Mouse (Mus musculus) naive thymus-derived CD4-positive, alpha-beta T cell, adult 5 months (primary cell): Measurements from ENCODE around the gene Uck2. TPM values are rescaled to one million over a fixed set of nuclear protein-coding genes. Genes with fewer than 3 reads are reported as not detected.

Experiments
- polyA plus RNA-seq: library from polyadenylated mRNA; unstranded; fragments of 100-300 nt; shearing (Covaris generic); gene quantifications from one replicate; pipeline ENCODE4 v1.2.1, GENCODE M21; 2017

The Uck2 gene
- 93.6 TPM for polyA plus RNA-seq

DNA sequence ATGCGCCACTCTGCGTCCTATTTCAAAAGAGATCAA is at the start of gene Uck2:
Uck2 (minus strand) TSS at position 1 of the 36 bp plus-strand sequence.

DNA sequence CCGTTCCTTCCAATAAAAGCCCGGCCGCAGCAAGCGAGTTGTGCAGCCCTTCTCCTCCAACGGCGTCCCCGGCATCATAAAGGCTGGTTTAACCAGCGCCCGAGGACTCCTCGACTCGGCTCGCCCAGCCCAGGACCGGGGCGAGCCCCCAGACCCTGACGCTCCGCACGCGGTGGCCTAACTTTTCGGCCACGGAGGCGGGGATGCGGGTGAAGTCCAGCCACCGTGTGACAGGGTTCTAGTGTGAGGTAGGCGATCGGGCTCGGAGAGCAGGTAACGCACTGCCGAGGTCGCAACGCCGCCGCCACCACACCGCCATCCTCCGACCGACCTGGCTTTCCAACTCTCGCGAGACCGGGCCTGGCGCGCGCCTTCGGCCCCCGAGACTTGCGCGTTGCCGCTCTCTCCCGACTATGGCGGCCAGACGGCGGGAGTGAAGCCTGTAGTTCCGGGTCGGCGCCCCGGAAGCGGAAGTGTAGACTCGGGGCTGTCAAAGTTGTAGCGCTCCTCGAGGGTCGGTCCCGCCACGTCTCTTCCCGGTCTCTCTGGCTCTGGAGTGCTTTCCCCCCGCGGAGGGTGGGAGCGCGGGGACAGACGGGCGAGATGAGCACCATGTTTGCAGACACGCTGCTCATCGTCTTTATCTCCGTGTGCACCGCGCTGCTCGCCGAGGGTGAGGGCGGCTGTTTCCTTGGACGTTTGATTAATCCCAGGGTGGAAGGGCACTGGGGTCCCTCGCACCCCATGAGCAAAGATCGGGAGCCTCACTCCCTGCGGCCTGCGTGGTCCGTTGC is 23.3 kb upstream of the Uck2 start, which contains the start of gene Tmco1:
Tmco1 (plus strand) TSS at position 118 of the 794 bp plus-strand sequence.

Other genes with a start within 250 kb of the Uck2 start
- 54.0 TPM for gene Tmco1, start 23.1 kb upstream of the Uck2 start, polyA plus RNA-seq
- gene Aldh9a1, start 64.7 kb upstream of the Uck2 start, polyA plus RNA-seq, result 66.5 TPM
- gene Mgst3, start 108.5 kb upstream of the Uck2 start, polyA plus RNA-seq, result 5.0 TPM
- gene Lrrc52, start 181.5 kb upstream of the Uck2 start, polyA plus RNA-seq, result not detected